Mouse (Mus musculus) intestine, embryonic 14.5 days (tissue): ENCODE measurements around the gene Rbms1. TPM values are rescaled to one million over a fixed set of nuclear protein-coding genes. Genes with fewer than 3 reads are reported as not detected.

Source experiments
- ATAC-seq: fragments of 200-750 bp; cut with Nextera tagmentation; replicated peaks from 2 replicates; pipeline ENCODE4 v1.8.0; 2017; ENCODE audit warnings: low read depth, moderate number of reproducible peaks, moderate TSS enrichment, moderate library complexity; ENCODE audit not compliant: low FRiP score, low TSS enrichment
- DNase-seq: peaks from one replicate; pipeline ENCODE4 v3.0.0-alpha.2; 2018; ENCODE audit warnings: low spot score
- H3K27ac ChIP-seq: fragments of 300-500 bp; sonication (generic); 2 replicates; pipeline ENCODE4 v1.5.1; 2014; ENCODE audit warnings: low read depth, mild to moderate bottlenecking, control low read depth
- H3K27me3 ChIP-seq: fragments of 300-500 bp; sonication (generic); replicated peaks from 2 replicates; pipeline ENCODE4 v1.6.1; 2014; ENCODE audit warnings: low read length, control low read depth; ENCODE audit not compliant: control insufficient read depth, insufficient read depth
- H3K36me3 ChIP-seq: fragments of 300-500 bp; sonication (generic); 2 replicates; pipeline ENCODE4 v1.6.1; 2014; ENCODE audit warnings: low read length, control low read depth; ENCODE audit not compliant: control insufficient read depth, insufficient read depth
- H3K4me1 ChIP-seq: fragments of 300-500 bp; sonication (generic); replicated peaks from 2 replicates; pipeline ENCODE4 v1.6.1; 2014; ENCODE audit warnings: low read length, control low read depth, mixed read lengths; ENCODE audit not compliant: control insufficient read depth, insufficient read depth
- H3K4me2 ChIP-seq: fragments of 300-500 bp; sonication (generic); 2 replicates; pipeline ENCODE4 v1.6.1; 2014; ENCODE audit warnings: low read length
- H3K4me3 ChIP-seq: fragments of 300-500 bp; sonication (generic); 2 replicates; pipeline ENCODE4 v1.5.1; 2014; ENCODE audit warnings: low read depth, low read length, control low read depth, mixed read lengths
- H3K9ac ChIP-seq: fragments of 300-500 bp; sonication (generic); 2 replicates; pipeline ENCODE4 v1.6.1; 2014; ENCODE audit warnings: mild to moderate bottlenecking, low read length
- H3K9me3 ChIP-seq: fragments of 300-500 bp; sonication (generic); 2 replicates; pipeline ENCODE4 v1.6.1; 2016; ENCODE audit warnings: low read length, control low read depth; ENCODE audit not compliant: control insufficient read depth
- WGBS: fragments of 180-500 bp; shearing (Covaris S2); extraction: QIAGEN DNeasy Blood & Tissue Kit; methylation state at CpG from one replicate; pipeline ENCODE4 v1.1.7; 2014; 5-methylcytosine and 5-hydroxymethylcytosine counted together
- polyA plus RNA-seq: library from polyadenylated mRNA; unstranded; fragments of >200 nt; fragmentation: Nextera tagmentation; extraction: Ambion mirVana; gene quantifications from 2 replicates; pipeline ENCODE4 v1.2.1, GENCODE M21; 2014

Rbms1 gene
- polyA plus RNA-seq, 1 experiment from 2014 or later: 101 TPM

- Histone ChIP-seq H3K4me3 (no peak overlapping the region), H3K9ac (no peak overlapping the region), H3K4me1 (peaks cover 30% of the 10 kb centered on the region), H3K9me3 (no peaks in the 10 kb centered on the region), H3K27ac (peak overlapping the region; percentile 30), H3K36me3 (no peaks in the 10 kb centered on the region), H3K4me2 (no peak overlapping the region), H3K27me3 (no peaks in the 10 kb centered on the region)
- 23% methylated on average over 7 of the region's 7 CpGs for WGBS
- DNase-seq (peak; percentile 52), ATAC-seq (no peak)
Observed at GRCm38 (mm10) chr2:60809441-60809921, 153.5 kb downstream of the Rbms1 start.

- no peak overlapping the region for H3K9ac ChIP-seq
- H3K4me2 ChIP-seq: no peak overlapping the region
- H3K4me3 ChIP-seq: no peak overlapping the region
- H3K9me3 ChIP-seq: no peaks in the 10 kb centered on the region
- peak; percentile 51 for DNase-seq
- WGBS: 80% methylated on average over 6 of the region's 6 CpGs
- no peak overlapping the region for H3K27ac ChIP-seq
- peaks cover 33% of the 10 kb centered on the region for H3K4me1 ChIP-seq
- no peaks in the 10 kb centered on the region for H3K36me3 ChIP-seq
- no peaks in the 10 kb centered on the region for H3K27me3 ChIP-seq
- no peak for ATAC-seq
Observed at GRCm38 (mm10) chr2:60808822-60809221, 154.2 kb downstream of the Rbms1 start.

GRCm38 (mm10) chr2:60807341-60808195 lies 155.4 kb downstream of the Rbms1 start:
- no peak overlapping the region for H3K4me2 ChIP-seq
- no peak overlapping the region for H3K9ac ChIP-seq
- 54% methylated on average over 11 of the region's 11 CpGs for WGBS
- H3K27me3 ChIP-seq: no peaks in the 10 kb centered on the region
- H3K9me3 ChIP-seq: no peaks in the 10 kb centered on the region
- H3K27ac ChIP-seq: no peak overlapping the region
- peaks cover 33% of the 10 kb centered on the region for H3K4me1 ChIP-seq
- H3K4me3 ChIP-seq: no peak overlapping the region
- DNase-seq: no peak
- H3K36me3 ChIP-seq: no peaks in the 10 kb centered on the region
- no peak for ATAC-seq

DNA sequence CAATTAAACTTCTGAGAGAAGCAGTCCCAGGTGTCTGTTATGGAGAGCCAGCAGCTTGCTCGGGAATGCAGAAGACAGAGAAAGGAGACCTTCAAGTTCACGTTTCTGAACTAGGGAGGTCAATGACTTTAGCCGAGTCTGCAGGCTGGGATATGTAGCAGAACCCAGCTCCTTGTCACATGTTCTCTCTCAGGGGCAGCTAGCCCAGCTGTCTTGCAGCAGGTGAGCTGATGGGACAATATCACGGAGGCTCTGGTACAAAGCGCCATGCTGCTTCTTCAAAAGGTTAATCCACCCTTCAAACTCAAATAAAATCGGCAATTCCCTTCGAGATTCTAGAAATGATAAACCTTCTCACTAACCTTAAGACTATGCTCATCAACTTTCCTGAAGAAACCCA lies 158.2 kb downstream of the Rbms1 start:
- H3K27ac ChIP-seq: no peak overlapping the region
- ATAC-seq: no peak
- H3K4me1 ChIP-seq: peaks cover 42% of the 10 kb centered on the region

DNA sequence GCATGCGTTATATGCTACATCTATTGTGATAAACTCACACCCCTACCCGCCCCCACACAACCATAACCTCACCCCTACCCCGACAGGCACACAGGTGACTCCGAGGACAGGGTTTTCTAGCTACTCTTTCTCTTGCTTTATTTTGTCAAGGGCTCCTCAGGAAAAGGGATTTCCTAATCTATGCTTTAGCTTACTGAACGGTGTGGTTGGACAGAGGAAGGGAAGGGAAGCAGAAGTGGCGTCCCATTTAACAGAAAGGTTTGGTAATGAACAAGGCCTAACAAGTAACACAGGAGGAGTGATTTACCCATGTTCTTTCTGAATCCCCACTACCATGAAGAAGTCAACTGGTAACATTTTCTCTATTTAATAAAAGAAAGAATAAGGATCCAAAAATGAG lies 159.6 kb downstream of the Rbms1 start:
- no peaks in the 10 kb centered on the region for H3K36me3 ChIP-seq
- no peaks in the 10 kb centered on the region for H3K27me3 ChIP-seq
- H3K4me3 ChIP-seq: no peak overlapping the region
- no peak overlapping the region for H3K9ac ChIP-seq
- H3K27ac ChIP-seq: no peak overlapping the region
- WGBS: 94% methylated on average over 6 of the region's 6 CpGs
- peaks cover 37% of the 10 kb centered on the region for H3K4me1 ChIP-seq
- ATAC-seq: no peak
- peak; percentile 28 for DNase-seq
- no peak overlapping the region for H3K4me2 ChIP-seq
- H3K9me3 ChIP-seq: no peaks in the 10 kb centered on the region

More for the DNA sequence above, 158.2 kb downstream of the Rbms1 start:
- H3K9me3 ChIP-seq: no peaks in the 10 kb centered on the region
- no peak overlapping the region for H3K9ac ChIP-seq
- no peak for DNase-seq
- no peaks in the 10 kb centered on the region for H3K36me3 ChIP-seq
- H3K27me3 ChIP-seq: no peaks in the 10 kb centered on the region
- H3K4me2 ChIP-seq: no peak overlapping the region
- H3K4me3 ChIP-seq: no peak overlapping the region
- 49% methylated on average over 7 of the region's 7 CpGs for WGBS

GRCm38 (mm10) chr2:60802828-60803227 lies 160.2 kb downstream of the Rbms1 start:
- DNase-seq (peak; percentile 49), ATAC-seq (no peak)
- Histone ChIP-seq H3K27ac (no peak overlapping the region), H3K4me3 (no peak overlapping the region), H3K9me3 (no peaks in the 10 kb centered on the region), H3K27me3 (no peaks in the 10 kb centered on the region), H3K36me3 (no peaks in the 10 kb centered on the region), H3K4me2 (no peak overlapping the region), H3K4me1 (peaks cover 31% of the 10 kb centered on the region), H3K9ac (no peak overlapping the region)
- WGBS: 52% methylated on average over 8 of the region's 8 CpGs

GRCm38 (mm10) chr2:60802191-60802590 lies 160.8 kb downstream of the Rbms1 start:
- H3K9ac ChIP-seq: no peak overlapping the region
- 0 out of 2 replicates have a peak, but pooled peaks cover 5% of the 10 kb centered on the region for H3K36me3 ChIP-seq
- H3K4me2 ChIP-seq: no peak overlapping the region
- H3K9me3 ChIP-seq: no peaks in the 10 kb centered on the region
- H3K4me3 ChIP-seq: no peak overlapping the region
- WGBS: 41% methylated on average over 4 of the region's 4 CpGs
- DNase-seq (peak; percentile 55), ATAC-seq (no peak)
- H3K4me1 ChIP-seq: peaks cover 26% of the 10 kb centered on the region
- no peaks in the 10 kb centered on the region for H3K27me3 ChIP-seq
- no peak overlapping the region for H3K27ac ChIP-seq

DNA sequence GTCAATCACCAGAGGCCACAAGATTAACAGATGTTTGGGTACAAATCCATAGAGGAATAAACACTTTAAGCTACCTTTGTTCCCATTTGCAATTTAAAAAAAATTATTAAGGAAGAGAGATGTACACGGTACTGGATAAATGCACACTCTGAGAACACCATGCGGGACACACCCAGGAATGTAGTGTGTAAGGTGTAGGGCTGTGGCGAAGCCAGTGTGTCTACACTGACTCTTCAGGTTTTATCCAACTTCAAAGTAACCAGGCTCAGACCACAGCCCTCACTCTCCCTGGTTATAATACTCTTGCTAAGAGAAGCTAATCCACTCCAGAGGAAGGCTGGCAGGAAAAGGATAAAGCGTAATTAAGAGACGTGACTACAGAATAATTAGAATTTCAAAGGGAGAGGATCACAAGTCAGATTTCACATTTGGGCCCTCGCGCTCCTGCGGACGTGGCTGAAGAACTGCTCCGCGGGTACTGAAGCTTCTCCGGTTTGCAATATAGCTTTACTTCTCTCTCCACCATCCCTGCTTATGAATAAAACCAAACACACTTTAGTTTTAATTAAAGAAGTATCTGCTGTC lies 161.3 kb downstream of the Rbms1 start:
- Histone ChIP-seq H3K9ac (peak overlapping the region; percentile 23; the same call in 1 of the 2 replicates), H3K27ac (no peak overlapping the region), H3K4me2 (peak overlapping the region; percentile 40), H3K4me1 (peaks cover 24% of the 10 kb centered on the region), H3K9me3 (no peaks in the 10 kb centered on the region), H3K27me3 (no peaks in the 10 kb centered on the region), H3K36me3 (0 out of 2 replicates have a peak, but pooled peaks cover 9% of the 10 kb centered on the region), H3K4me3 (no peak overlapping the region)
- 69% methylated on average over 12 of the region's 12 CpGs for whole genome bisulfite sequencing
- ATAC-seq (no peak), DNase-seq (peak; percentile 50)
